Mouse (Mus musculus): ENCODE results near the gene Rhox4a.
"Not testable (repeated sequence)": the region's sequence is repeated elsewhere in the genome, so short reads cannot be mapped to it uniquely, and the experiment has no call there.

The Rhox4a gene

DNA sequence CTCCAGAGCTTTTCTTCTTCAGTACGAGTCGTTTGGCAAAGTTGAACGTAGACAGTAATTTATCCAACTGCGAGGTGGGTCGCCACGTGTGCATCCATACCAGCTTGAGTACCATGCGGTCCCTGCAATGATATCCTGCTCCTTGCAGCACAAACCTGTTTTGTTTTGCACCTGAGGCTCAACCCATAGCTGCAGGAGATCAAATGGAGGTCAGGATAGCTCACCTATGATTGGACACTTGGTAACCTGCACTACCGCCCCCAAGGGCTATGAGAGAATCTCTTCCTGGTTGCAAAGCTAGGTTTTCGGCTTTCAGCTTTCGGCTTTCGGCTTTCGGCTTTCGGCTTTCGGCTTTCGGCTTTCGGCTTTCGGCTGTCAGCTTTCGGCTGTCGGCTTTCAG lies at the start of gene Rhox4a:
Gene Rhox4a (plus strand): TSS at position 301 of the 400 bp plus-strand sequence.
- not testable (repeated sequence) for DNase-seq

- not testable (repeated sequence) for DNase-seq
These were observed 43.0 kb upstream of the Rhox4a start, which contains the start of gene Rhox1 for GRCm38 (mm10) chrX:37222158-37222557. TSS of gene Rhox1 (minus strand) at chrX:37222258.

DNA sequence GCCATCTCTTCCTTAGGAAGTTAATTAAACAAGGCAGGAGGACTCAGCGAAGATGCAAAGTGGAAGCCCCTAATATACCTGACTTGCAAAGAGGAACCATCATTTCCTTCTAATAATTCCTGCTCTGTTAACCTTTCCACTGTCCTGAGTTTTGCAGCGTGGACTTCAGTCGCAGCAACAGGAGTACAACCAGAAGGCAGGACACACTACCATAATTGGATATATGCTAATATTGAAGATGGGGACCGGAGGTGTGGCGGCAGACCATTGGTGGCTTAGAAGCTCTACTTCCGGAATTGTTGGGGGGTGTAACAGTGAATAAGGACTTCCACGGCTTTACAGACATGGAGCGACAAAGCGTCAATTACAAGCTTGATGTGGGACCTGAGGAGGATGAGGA lies 20.5 kb upstream of the Rhox4a start, which contains the start of gene Rhox2a:
Gene Rhox2a (plus strand): TSS at position 301 of the 400 bp plus-strand sequence.
- not testable (repeated sequence) for DNase-seq

DNA sequence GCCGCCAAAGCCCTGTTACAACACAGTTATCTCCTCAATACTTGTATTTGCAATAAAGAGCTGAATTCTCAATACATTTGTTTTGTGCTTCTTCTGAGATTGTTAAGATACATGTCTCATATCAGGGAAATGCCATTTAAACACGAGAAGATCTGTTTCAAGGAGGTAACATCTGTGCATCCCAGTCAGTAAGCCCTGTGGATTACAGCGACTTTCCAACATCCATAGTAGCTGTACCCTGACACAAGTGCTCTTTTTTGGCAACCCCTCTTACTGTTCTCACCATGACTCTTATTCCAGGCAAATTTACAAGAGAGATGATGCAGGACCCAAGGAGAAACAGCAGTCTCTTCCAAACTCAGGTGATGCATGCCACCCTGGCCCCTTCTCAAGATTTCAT lies 15.5 kb upstream of the Rhox4a start, which contains the start of gene Rhox3a:
Gene Rhox3a (plus strand): TSS at position 301 of the 400 bp plus-strand sequence.
- not testable (repeated sequence) for DNase-seq

Data from kidney, adult 11 months (tissue).